Mouse (Mus musculus) kidney, adult 9 months (tissue): Measurements from ENCODE around the gene Rubcnl.

Experiments used
- DNase-seq: peaks from one replicate; pipeline ENCODE4 v3.0.0; 2022

Gene Rubcnl

DNA sequence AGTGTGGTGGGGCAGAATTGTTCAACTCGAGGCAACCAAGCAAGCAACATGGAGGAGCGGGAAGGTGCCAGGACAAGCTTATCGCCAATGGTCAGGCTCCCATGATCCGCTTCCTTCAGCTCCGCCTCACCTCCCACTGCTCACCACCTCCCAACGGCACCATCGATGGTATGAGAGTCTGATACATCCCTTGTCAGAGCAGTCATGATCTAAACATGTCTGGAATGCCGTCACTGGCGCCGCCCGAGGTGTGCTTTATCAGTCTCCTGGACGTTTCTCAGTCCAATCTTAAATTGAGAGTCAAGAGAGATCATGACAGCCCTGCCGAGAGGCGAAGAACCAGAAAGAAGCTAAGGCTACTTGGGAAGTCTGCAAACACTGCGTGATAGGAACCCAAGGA, 55.3 kb downstream of the Rubcnl start:
- DNase-seq: no peak

- DNase-seq: no peak
Observed at GRCm38 (mm10) chr14:75075299-75076180, 59.7 kb downstream of the Rubcnl start.

GRCm38 (mm10) chr14:75077946-75078345, 62.1 kb downstream of the Rubcnl start:
- DNase-seq: no peak
